Mouse (Mus musculus) liver, adult 2 months (tissue): ENCODE measurements around the gene Ptcd1. TPM values are rescaled to one million over a fixed set of nuclear protein-coding genes. Genes with fewer than 3 reads are reported as not detected.

Source experiments
- DNase-seq: peaks from one replicate; pipeline ENCODE4 v3.0.0-alpha.2; 2011; ENCODE audit warnings: low read depth, low spot score; ENCODE audit errors: extremely low read depth
- H3K27ac ChIP-seq: fragments of 200-500 bp; replicated peaks from 2 replicates; pipeline ENCODE4 v1.5.1; 2012; ENCODE audit warnings: low read depth, mild to moderate bottlenecking, control low read depth, inconsistent platforms, low read length; ENCODE audit not compliant: insufficient read depth
- H3K27me3 ChIP-seq: fragments of 200-500 bp; 2 replicates; pipeline ENCODE4 v1.6.1; 2012; ENCODE audit warnings: mild to moderate bottlenecking, moderate library complexity, low read length, inconsistent platforms; ENCODE audit not compliant: control insufficient read depth, insufficient read depth
- H3K36me3 ChIP-seq: fragments of 200-500 bp; 2 replicates; pipeline ENCODE4 v1.6.1; 2012; ENCODE audit warnings: low read length, inconsistent platforms; ENCODE audit not compliant: control insufficient read depth, insufficient read depth
- H3K4me1 ChIP-seq: fragments of 200-500 bp; 2 replicates; pipeline ENCODE4 v1.6.1; 2011; ENCODE audit warnings: low read length; ENCODE audit not compliant: control insufficient read depth, insufficient read depth
- H3K4me3 ChIP-seq: fragments of 200-500 bp; 2 replicates; pipeline ENCODE4 v1.5.1; 2011; ENCODE audit warnings: low read depth, mild to moderate bottlenecking, control low read depth, low read length, moderate library complexity; ENCODE audit not compliant: insufficient read depth
- H3K79me2 ChIP-seq: fragments of 200-500 bp; 2 replicates; pipeline ENCODE4 v1.6.1; 2012; ENCODE audit warnings: inconsistent platforms, mild to moderate bottlenecking, low read length, moderate library complexity; ENCODE audit not compliant: control insufficient read depth, insufficient read depth
- H3K9ac ChIP-seq: fragments of 200-500 bp; 2 replicates; pipeline ENCODE4 v1.6.1; 2012; ENCODE audit warnings: low read depth, mild to moderate bottlenecking, control low read depth, inconsistent platforms, low read length
- CTCF ChIP-seq: fragments of 200-500 bp; IDR thresholded peaks from 2 replicates; pipeline ENCODE4 v1.5.1; 2011; ENCODE audit warnings: low read depth, low read length, control low read depth
- POLR2A ChIP-seq: fragments of 200-500 bp; IDR thresholded peaks from 2 replicates; pipeline ENCODE4 v1.6.1; 2011; ENCODE audit warnings: low read length, control low read depth; ENCODE audit not compliant: insufficient read depth; ENCODE audit errors: extremely low read depth
- WGBS: fragments of 180-500 bp; shearing (Covaris S2); methylation state at CpG from one replicate; pipeline ENCODE4 v1.1.7; 2018; 5-methylcytosine and 5-hydroxymethylcytosine counted together
- polyA plus RNA-seq: library from polyadenylated mRNA; depleted of rRNA; stranded (reverse); fragments of >200 nt; gene quantifications from 2 replicates; pipeline ENCODE4 v1.2.3, GENCODE M21; 2012
- total RNA-seq: library from RNA; depleted of rRNA; stranded (reverse); fragments of >200 nt; gene quantifications from 2 replicates; pipeline ENCODE4 v1.2.3, GENCODE M21; 2014

Gene Ptcd1
- total and polyA plus RNA-seq, 2 experiments, result 7.2 to 7.5 TPM

DNA sequence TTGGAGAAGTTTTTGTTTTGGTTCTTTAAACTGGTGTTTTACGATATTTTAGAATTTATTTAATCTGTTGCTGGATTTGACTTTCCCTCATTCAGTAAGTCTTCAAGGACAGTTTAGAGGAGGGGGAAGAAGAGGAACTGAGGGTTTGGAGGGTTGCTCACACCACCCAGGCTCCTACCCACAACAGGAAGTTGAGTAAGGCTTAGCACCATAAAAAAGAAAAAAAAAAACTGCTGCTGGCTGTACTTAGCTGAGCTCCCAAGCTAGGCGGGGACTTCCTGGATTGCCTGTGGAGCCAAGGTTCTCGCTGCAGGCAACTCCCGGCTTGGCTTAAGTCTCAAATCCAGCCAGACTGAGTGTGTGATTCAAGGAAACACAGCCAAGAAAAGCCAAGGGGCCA, 50.6 kb downstream of the Ptcd1 start:
- peak; percentile 49 for DNase-seq
- no peaks in the 10 kb centered on the region for H3K27me3 ChIP-seq
- peaks cover 5% of the 10 kb centered on the region; the same call in 1 of the 2 replicates for H3K79me2 ChIP-seq
- H3K36me3 ChIP-seq, result no peaks in the 10 kb centered on the region
- TF ChIP-seq POLR2A, result no peak
- no peak for TF ChIP-seq CTCF
- H3K27ac ChIP-seq, result peak overlapping the region; percentile 60
- H3K4me1 ChIP-seq, result peaks cover 2% of the 10 kb centered on the region; the same call in 1 of the 2 replicates
- H3K9ac ChIP-seq, result no peak overlapping the region
- WGBS, result 40% methylated on average over 4 of the region's 4 CpGs
- H3K4me3 ChIP-seq, result no peak overlapping the region; the same call in 1 of the 2 replicates

DNA sequence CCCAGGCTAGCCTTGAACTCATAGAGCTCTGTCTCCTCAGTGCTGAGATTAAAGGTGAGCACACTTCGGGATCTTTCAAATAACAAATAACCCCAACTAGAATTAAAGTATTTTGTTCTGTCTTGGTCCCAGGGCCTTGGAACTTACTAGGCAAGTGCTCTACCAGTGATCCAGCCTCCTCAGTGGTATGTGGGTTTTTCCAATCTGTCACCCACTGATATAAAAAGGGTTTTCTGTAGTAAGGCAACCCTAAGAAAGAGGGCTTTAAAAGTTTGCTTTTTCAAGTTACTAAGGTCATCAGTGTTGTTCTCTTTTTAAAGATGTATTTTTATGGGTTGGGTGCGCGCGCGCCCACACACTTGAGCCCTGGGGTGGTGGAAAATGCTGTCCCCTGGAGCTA, 51.2 kb downstream of the Ptcd1 start:
- 81% methylated on average over 5 of the region's 5 CpGs for WGBS
- no peak for TF ChIP-seq CTCF
- no peak for TF ChIP-seq POLR2A
- no peak for DNase-seq
- peak overlapping the region; percentile 60; the same call in 1 of the 2 replicates for H3K27ac ChIP-seq
- no peaks in the 10 kb centered on the region for H3K27me3 ChIP-seq
- H3K9ac ChIP-seq, result no peak overlapping the region
- H3K36me3 ChIP-seq, result no peaks in the 10 kb centered on the region
- peaks cover 2% of the 10 kb centered on the region; the same call in 1 of the 2 replicates for H3K4me1 ChIP-seq
- H3K4me3 ChIP-seq, result no peak overlapping the region
- H3K79me2 ChIP-seq, result peaks cover 5% of the 10 kb centered on the region; the same call in 1 of the 2 replicates

DNA sequence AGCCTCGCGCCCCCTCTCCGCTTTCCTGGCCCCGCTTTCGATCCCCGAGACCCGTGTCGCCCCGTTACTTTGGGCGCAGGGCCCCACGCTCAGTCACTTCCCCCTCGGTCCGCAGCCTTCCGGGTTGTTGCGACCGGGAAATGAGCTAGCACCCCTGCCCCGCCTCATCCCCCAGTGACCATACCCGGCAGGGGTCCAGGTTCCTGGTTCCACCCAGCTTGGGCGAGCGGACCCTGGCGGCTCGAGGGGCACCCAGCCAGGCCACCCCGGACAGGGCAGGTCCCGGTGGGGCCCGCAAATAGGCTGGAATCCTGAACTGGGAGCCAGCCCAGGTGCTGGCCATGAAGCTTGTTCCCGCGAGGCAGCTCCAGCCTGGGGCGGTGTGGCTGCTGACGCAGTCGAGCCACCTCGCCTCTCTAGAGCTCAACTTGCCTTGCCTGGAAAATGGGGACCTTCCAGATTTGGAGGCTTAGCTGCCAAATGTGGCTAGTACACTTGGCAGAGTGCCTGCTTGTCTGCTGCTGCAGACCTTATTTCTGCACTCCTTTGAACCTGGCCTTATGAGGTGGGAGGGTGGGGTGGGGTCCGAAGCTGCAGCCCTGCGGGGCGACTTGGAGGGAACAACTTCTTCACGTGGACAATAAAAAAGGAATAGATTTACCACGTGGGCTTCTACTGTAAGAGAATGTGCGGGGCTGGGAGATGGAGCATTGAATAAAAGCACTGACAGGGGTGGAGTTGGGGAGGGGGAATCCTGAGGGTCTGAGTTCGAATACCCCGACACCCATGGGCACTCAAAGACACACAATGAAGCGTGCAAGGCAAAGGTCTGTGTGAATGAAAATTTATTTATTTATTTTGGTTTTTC, 52.1 kb downstream of the Ptcd1 start:
- Histone ChIP-seq H3K27me3 (no peaks in the 10 kb centered on the region), H3K36me3 (no peaks in the 10 kb centered on the region), H3K27ac (peak overlapping the region; percentile 41; the same call in 1 of the 2 replicates), H3K79me2 (peaks cover 5% of the 10 kb centered on the region; the same call in 1 of the 2 replicates), H3K4me3 (peak overlapping the region; percentile 86), H3K4me1 (peaks cover 2% of the 10 kb centered on the region; the same call in 1 of the 2 replicates), H3K9ac (peak overlapping the region; percentile 84)
- no peak for TF ChIP-seq CTCF
- no peak for TF ChIP-seq POLR2A
- WGBS, result 13% methylated on average over 40 of the region's 40 CpGs
- peak; percentile 59 for DNase-seq

DNA sequence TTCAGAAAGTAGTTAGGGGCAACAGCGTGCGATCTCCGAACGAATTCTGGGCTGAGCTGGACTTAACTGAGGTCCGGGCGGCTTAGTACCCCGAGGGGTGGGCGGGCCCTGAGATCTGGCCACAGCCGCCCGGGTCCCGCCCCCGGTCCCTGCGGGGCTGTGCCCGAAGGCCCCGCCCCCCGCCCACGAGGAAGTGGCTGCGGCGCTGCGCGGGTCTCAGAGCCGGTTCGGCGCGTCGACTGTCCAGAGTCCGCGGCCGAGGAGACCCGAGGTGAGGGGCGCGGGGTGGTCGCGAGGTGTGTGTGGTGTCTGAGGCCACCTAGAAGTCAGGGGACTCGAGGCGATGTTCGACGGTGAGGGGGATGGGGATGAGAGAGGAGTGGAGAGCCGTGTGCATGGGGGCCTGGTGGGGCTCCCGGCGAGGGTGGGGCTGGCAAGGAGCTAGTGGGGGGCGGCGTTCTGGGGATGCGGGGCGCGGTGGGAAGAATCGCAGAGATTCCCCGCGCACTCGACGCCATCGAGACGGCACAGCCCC, 52.8 kb downstream of the Ptcd1 start, which contains the start of gene Arpc1b:
Gene Arpc1b (plus strand): TSS at position 145 of the 535 bp plus-strand sequence.
- Histone ChIP-seq H3K79me2 (peaks cover 5% of the 10 kb centered on the region; the same call in 1 of the 2 replicates), H3K27ac (peak within 1 kb of the TSS; percentile 41; the same call in 1 of the 2 replicates), H3K9ac (peak within 1 kb of the TSS; percentile 84), H3K27me3 (no peaks in the 10 kb centered on the region), H3K36me3 (no peaks in the 10 kb centered on the region), H3K4me3 (peak within 1 kb of the TSS; percentile 86), H3K4me1 (peaks cover 2% of the 10 kb centered on the region; the same call in 1 of the 2 replicates)
- TF ChIP-seq POLR2A (peak; percentile 54; the same call in 1 of the 2 replicates), CTCF (no peak)
- peak; percentile 36 for DNase-seq
- WGBS, result under 1% methylated on average over 48 of the region's 53 CpGs

- Histone ChIP-seq H3K4me1 (peaks cover 2% of the 10 kb centered on the region; the same call in 1 of the 2 replicates), H3K9ac (no peak overlapping the region), H3K36me3 (0 out of 2 replicates have a peak, but pooled peaks cover 1% of the 10 kb centered on the region), H3K4me3 (no peak overlapping the region), H3K27me3 (no peaks in the 10 kb centered on the region), H3K27ac (no peak overlapping the region), H3K79me2 (peaks cover 2% of the 10 kb centered on the region; the same call in 1 of the 2 replicates)
- no peak for TF ChIP-seq POLR2A
- no peak for TF ChIP-seq CTCF
- no peak for DNase-seq
- 23% methylated on average over 2 of the region's 2 CpGs for WGBS
Measured at GRCm38 (mm10) chr5:145113416-145113815, 53.5 kb downstream of the Ptcd1 start.
